Mouse (Mus musculus): ENCODE data around the gene Gdf10. TPM values are rescaled to one million over a fixed set of nuclear protein-coding genes. Genes with fewer than 3 reads are reported as not detected.

The Gdf10 gene
- total RNA-seq, 2 experiments from 2014 or later = not detected

DNA sequence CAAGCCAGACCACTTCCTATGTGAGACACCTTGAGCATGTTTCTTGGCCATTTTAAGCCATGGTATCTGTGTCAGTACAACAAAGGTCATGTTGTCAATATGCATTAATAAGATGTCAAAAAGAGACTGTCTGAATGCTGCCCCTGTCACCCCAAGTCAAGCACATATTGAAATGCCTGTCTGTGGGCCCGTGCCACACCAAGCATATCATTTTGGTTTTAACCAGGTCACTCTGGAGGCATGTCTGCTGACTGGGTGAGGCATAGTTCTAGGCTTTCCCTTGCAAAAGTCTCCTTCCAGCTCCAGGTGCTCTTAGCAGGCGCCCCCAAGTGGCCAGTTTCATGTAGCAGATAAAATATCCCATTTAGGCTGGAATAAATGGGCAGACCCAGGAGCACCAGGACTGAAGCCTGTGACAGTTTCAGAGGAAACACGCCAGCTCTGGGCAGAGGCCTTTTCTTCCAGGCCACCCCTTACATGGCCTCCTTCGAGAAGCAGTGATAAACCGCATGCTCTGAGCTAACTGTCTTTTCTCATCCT is 10.5 kb downstream of the Gdf10 start:
- no peak for ATAC-seq (replicated peaks; ENCODE audit: poor library complexity)

DNA sequence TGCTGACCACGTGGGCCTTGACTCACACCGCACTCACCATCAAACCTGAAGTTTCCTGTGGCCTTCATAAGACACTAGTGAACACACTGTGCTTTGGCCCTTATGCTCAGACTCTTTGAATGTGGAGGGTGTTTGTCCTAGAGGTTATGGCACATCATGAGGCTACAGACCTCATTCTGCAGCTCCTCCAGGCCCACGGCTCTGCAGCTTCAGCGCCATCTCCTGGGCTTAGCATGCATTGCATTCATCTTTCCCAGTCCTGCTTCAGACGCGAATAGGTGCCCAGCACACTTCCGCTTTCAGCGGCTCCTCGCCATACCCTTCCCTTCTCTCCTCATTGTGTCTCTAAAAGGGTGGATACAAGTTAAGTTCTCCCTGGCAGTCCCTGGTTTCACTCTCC is 15.7 kb downstream of the Gdf10 start:
- peak; percentile 83 for ATAC-seq (replicated peaks; ENCODE audit: poor library complexity)

DNA sequence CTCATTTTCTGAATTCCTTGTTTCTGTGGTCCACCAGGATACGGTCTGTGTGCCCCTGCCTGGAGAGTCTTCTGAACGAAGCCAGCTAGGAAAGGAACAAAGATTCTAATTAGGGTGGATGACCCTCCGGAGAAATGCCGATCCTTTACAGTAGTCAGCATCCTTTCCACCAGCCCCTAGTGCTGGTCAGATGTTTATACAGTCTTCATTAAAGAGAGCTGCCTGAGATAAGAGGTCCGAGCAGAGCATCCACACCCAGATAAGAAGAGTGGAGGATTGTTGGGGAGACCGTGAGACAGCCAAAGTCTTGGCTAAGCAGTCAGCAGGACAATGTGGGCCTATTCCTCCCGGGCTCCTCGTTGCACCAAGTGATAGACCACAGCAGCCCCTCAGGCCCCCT is 17.4 kb downstream of the Gdf10 start, which contains the start of gene Gdf2:
TSS of gene Gdf2 (plus strand) at position 301 of the 400 bp plus-strand sequence.
- no peak for ATAC-seq (replicated peaks; ENCODE audit: poor library complexity)

DNA sequence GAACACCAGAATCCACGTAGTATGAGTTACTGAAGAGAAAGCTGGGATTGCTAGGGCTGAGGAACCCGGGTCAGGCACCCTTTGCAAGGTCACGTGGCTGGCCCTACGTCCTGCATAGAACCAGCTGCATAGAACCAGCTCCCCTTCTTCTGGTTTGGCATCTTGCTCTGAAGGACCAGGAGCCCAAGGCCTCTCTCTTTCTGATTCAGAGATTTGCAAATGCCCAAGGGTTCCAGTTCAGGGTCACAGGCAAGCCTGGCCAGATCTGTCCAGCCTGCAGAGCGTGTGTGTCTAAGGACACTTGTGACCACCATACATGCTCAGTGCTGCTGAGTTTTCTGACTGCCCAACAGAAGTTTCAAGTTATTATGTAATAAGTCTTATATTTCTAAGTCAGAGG is 18.8 kb downstream of the Gdf10 start:
- ATAC-seq (replicated peaks; ENCODE audit: poor library complexity) = no peak

DNA sequence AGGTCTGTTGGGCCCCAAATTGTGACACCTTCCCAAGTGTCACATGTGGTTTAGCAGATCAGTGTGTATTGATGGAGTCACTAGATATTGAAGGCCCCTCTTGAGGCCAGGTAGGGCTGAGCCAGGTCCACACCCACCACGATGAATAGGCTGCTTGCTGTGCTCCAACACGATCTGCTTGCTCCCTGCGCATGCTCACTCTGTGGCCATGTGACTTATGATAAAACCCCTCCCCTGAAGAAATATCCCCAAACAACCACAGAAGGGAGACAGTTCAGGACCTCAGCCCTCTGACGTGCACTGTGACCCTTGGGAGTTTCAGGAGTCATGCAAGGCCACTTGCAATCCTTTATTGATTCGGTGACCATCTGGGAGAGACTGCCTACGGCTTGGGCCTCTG is 22.7 kb downstream of the Gdf10 start:
- ATAC-seq (replicated peaks; ENCODE audit: poor library complexity) = no peak

DNA sequence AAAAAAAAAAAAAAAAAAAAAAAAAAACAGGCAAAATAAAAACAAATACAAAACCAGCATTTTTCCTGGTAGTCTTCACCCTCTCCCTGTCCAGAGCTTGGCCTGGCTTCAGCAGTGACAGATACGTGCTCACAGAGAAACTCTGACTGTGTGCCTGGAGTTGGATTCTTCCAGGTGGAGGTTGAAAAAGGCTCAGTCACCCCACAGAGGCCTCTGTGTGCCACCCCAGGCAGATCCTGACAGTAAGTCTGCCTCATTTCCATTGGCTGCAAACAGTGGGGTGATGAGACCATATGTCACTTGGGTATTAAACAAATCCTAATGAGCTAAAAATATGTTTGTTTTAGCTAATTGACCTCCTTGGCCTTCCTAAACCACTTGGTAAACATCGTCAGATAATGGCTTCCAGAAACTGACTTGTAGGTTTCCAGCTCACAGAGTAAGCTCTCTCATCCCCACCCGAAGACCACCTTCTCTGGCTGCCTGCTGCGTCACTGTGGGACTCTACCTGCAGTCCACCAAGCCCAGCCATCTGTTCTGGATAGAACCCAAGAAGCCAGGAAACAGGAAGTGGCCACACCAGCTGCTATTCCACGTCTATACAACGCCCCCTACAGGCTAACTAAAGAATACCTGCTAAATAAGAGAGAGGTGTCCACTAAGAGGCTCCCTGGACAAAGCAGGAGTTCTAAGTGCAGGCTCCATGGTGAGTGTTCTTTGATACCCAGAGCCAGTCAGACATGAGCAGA is 29.0 kb downstream of the Gdf10 start:
- no peak for ATAC-seq (replicated peaks; ENCODE audit: poor library complexity)

DNA sequence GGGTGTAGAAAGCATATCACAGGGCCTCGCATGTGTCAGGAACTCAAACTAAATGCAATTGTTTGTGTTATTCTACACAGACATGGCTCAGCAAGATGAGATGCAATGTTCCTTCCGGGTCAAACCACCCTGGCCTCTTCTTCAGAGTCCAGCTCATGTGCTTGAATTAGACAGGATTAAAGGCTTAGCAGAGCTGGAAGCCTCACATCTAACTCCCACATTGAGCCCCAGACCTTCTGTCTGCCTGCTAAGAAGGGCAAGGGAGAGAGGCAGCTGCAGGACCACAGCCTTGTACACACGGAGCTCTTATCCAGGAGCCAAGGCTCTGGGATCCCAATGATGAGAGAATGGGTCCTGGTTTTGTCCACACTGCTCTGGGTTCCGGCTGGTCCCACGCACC is 30.4 kb downstream of the Gdf10 start, which contains the start of gene Rbp3:
TSS of gene Rbp3 (plus strand) at position 243 of the 400 bp plus-strand sequence.
- no peak for ATAC-seq (replicated peaks; ENCODE audit: poor library complexity)

DNA sequence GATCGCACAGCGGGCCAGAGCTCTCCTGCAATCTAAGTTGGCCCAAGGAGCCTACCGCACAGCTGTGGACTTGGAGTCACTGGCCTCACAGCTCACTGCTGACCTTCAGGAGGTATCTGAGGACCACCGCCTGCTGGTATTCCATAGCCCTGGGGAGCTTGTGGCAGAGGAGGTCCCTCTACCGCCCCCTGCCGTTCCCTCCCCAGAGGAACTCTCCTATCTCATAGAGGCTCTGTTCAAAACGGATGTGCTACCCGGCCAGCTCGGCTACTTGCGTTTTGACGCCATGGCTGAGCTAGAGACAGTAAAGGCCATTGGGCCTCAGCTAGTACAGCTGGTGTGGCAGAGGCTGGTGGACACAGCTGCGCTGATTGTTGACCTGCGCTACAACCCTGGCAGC is 32.7 kb downstream of the Gdf10 start:
- no peak for ATAC-seq (replicated peaks; ENCODE audit: poor library complexity)

DNA sequence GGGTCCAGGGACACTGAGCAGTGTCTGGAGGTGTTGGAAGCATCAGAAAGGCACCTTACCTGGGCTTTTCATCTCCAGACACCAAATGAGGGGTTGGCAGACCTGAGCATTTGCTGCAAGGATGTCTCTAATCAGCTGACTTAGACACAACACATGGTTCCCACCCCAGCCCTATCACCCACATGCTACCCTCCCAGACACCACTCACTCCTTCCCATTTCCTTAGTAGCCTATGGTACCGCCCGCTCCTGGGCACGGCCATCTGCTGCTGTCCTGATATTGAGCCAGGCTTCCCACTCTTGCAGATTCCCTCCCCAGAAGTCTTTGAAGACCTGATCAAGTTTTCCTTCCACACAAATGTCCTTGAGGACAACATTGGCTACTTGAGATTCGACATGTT is 34.8 kb downstream of the Gdf10 start:
- no peak for ATAC-seq (replicated peaks; ENCODE audit: poor library complexity)

DNA sequence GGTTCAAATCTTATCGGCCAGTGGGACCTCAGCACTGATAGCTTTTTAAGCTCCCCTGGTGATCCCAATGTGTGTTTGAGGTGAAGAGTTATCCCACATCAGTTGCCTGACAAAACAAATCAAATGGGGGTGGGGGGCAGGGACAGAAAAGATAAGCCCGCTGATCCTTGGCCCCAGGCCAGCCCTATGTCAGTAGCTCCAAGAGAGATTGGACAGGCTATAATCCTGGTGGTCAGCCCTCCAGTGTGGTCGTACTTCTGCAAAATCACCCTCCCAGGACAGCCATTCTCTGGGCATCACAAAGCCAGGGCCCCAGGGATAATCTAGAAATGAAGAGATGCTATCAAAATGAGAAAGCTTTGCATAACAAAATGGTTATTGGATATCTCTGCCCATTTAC is 35.5 kb downstream of the Gdf10 start:
- no peak for ATAC-seq (replicated peaks; ENCODE audit: poor library complexity)

DNA sequence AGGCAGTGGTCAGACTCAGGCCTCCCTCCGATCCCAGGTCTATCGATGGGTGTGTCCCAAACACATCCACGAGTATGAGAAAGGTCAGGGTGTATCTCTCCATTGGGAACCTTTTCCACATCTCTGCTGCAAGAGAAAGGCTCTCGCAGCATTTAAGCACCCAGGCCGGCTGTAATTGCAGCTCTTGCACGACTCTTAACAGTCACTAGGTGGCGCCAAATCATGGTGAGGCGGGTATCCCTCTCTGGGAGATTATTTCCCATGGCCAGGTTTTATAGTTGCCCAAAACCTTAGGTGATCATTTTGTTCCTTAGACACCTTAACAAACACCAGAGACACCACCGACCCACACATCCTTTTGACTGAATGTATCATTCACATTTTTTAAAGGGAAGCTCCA is 36.0 kb downstream of the Gdf10 start:
- 0 out of 2 replicates have a peak, but pooled peaks have one; percentile 39 for ATAC-seq (replicated peaks; ENCODE audit: poor library complexity)

DNA sequence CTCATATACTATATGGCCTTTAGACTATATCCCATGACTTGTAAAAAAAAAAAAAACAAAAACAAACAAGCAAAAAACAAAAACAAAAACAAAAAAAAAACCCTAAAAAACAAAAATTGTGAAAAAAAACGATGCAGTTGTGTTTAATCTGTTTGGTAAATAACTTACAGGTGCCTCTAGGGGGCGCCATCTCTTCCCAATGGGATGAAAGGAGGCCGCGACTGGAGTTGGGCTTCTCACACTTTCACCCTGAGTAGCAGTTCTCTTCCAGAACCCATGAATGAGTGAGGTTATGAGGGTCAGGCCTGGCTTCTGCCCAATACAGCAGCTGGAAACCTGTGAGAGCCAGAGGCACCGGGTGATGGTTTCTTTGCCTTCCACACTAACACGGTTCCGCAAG is 42.3 kb downstream of the Gdf10 start:
- ATAC-seq (replicated peaks; ENCODE audit: poor library complexity) = no peak

DNA sequence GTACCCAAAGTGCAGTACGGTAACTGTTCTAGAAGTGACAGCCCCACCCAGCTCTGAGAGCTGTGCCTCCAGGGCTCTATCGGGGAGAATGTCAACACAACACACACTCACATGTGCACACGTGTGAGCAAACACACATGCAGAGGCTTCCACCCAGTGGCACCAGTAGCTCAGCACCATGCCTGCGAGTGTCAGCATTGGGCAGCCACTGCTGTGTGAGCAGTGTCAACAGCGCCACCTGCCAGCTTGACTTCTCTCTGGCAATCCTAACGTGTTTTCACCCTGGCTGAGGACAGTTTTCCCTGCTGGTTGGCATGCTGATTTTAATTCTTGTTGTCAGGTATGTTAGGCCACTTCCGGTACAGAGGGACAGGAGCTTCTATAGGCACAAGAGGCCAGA is 49.3 kb downstream of the Gdf10 start:
- no peak for ATAC-seq (replicated peaks; ENCODE audit: poor library complexity)

DNA sequence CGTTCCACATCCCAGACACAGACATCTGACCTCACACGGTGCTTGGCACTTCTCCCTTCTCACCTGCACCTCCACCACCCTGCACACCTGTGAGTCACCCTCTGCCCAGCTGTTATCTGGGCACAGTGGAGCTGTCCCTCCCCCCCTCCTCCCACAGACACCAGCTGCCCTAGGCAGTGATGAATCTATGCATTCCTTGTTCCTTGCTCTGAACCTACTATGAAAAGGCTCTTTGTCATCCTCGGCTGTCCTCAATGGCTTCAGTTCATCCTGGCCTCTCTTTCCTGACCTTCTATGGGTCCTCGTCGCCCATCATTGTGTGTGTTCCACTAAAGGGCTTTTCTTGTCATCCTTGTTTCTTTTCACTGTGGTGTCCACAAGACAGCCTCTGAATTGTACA is 51.4 kb downstream of the Gdf10 start:
- no peak for ATAC-seq (replicated peaks; ENCODE audit: poor library complexity)

DNA sequence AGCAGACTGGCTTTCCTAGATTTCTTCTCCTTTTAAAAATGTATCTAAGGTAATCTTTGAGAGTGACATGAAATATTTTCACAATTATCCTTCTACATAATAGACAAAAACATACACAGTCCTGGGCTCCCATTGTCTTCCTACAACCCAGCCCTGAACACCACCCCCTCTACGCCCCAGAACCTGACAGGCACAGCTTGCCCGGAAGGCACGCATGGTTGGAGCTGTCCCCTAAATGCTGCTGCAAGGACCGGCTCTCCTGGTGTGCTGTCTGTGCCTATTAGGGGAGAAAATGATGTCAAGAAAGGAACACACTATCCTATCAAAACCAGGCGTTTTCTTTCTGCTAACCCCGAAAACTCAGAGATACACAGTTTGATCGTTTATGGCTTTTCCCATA is 54.4 kb downstream of the Gdf10 start:
- no peak for ATAC-seq (replicated peaks; ENCODE audit: poor library complexity)

DNA sequence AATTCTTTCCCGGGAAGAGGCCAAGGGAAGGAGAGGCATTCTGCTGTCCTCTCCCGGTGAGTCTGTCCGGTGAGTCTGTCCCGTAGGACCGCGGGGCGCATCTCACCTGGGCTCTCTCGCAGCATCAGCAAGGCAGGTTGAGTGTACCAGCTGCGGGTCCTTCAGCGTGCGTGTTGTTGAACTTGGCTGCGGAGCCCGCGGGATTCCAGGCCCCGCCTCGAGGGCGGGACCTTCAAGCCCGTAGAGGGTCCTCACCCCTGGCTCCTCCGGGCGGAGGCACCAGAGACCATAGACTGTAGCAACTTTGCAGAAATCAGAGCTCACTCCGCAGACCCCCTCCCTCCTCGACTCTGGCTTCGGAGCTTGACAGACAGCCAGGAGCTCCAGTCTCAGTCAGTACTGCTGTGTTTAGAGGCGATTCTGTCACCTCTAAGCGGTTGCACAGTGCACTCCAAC is 55.2 kb downstream of the Gdf10 start, which contains the start of gene Zfp488:
TSS of gene Zfp488 (minus strand) at position 161 of the 456 bp plus-strand sequence.
- no peak for ATAC-seq (replicated peaks; ENCODE audit: poor library complexity)

Other genes starting within 250 kb of the Gdf10 start
- not detected in 2 replicates for gene Gdf2, start 17.5 kb downstream of the Gdf10 start, total RNA-seq (2015)
- not detected in 2 replicates for gene Gdf2, start 17.5 kb downstream of the Gdf10 start, total RNA-seq (2017)
- gene Rbp3, start 30.4 kb downstream of the Gdf10 start, total RNA-seq (2015) = not detected in 2 replicates
- not detected in 2 replicates for gene Rbp3, start 30.4 kb downstream of the Gdf10 start, total RNA-seq (2017)
- 0.05 TPM in 1 of 2 replicates, not detected in the other for gene Zfp488, start 55.2 kb downstream of the Gdf10 start, total RNA-seq (2015)
- not detected in 2 replicates for gene Zfp488, start 55.2 kb downstream of the Gdf10 start, total RNA-seq (2017)
- gene Gm30083, start 91.6 kb downstream of the Gdf10 start, total RNA-seq (2015) = not detected in 2 replicates
- not detected in 2 replicates for gene Gm30083, start 91.6 kb downstream of the Gdf10 start, total RNA-seq (2017)
- not detected in 2 replicates for gene Gm5460, start 93.2 kb downstream of the Gdf10 start, total RNA-seq (2015)
- not detected in 2 replicates for gene Gm5460, start 93.2 kb downstream of the Gdf10 start, total RNA-seq (2017)
- not detected in 2 replicates for gene Antxrl, start 129.1 kb downstream of the Gdf10 start, total RNA-seq (2015)
- gene Antxrl, start 129.1 kb downstream of the Gdf10 start, total RNA-seq (2017) = not detected in 2 replicates
- gene Anxa8, start 162.4 kb downstream of the Gdf10 start, total RNA-seq (2015) = not detected in 2 replicates
- not detected in 2 replicates for gene Anxa8, start 162.4 kb downstream of the Gdf10 start, total RNA-seq (2017)
- gene A630023A22Rik, start 179.2 kb downstream of the Gdf10 start, total RNA-seq (2015) = not detected in 2 replicates
- gene A630023A22Rik, start 179.2 kb downstream of the Gdf10 start, total RNA-seq (2017) = not detected in 2 replicates
- gene Npy4r, start 228.9 kb downstream of the Gdf10 start, total RNA-seq (2015) = not detected in 2 replicates
- not detected in 2 replicates for gene Npy4r, start 228.9 kb downstream of the Gdf10 start, total RNA-seq (2017)